Mouse (Mus musculus) lung, postnatal 0 days (tissue): ENCODE measurements around the gene Lxn.

ENCODE experiments used
- CTCF ChIP-seq: IDR thresholded peaks from 2 replicates; pipeline ENCODE4 v1.5.1; 2016; ENCODE audit warnings: antibody characterized with exemption, mild to moderate bottlenecking
- EP300 ChIP-seq: IDR thresholded peaks from 2 replicates; pipeline ENCODE4 v1.6.1; 2016; ENCODE audit warnings: antibody characterized with exemption, mild to moderate bottlenecking, control low read depth

DNA sequence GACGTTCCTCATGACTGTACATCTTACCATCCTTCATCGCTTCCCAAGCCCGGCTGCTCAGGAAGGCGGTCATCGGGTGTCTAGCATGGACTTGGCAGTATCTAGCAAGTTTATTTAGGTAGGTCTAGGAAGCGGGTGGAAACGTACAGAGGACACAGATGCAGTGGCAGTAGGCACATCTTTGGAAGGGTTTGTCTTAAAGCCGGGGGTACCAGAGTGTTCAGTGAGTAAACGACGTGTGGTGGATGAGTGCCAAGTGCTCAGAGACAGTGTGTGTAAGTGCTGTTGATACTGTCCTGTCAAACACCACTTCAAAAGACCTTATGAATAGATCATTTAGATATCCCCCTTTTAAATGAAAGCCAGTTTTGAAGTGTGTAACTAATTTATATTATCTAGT, 1.1 kb downstream of the Lxn start:
- TF ChIP-seq CTCF (no peak), EP300 (no peak)
